Mouse (Mus musculus): Measurements from ENCODE around the gene Dcun1d2. TPM values are rescaled to one million over a fixed set of nuclear protein-coding genes. Genes with fewer than 3 reads are reported as not detected.
A peak's percentile ranks its signal among the peaks of the same experiment; 100 is the strongest.

The Dcun1d2 gene
- polyA plus RNA-seq, 1 experiment from 2014 or later, result 29.4 TPM

DNA sequence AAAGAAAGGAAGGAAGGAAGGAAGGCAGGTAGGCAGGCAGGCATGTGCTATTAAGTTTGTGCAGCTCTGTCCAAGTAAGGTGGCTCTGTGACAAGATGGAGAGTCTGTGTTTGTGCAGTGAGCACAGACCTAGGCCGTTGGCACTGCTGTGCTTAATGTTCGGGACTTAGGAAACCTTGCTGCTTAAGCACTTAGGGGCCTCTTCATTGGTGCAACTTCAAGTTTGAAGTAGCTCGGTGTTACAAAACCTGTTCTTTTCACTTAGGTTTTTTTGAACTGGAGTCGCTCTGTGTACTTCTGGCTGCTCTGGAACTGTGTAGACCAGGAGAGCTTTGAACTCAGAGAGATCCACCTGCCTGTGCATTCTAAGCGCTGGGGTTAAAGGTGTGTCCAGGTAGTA, 15.1 kb downstream of the Dcun1d2 start:
- Histone ChIP-seq H3K9ac (replicated peaks; ENCODE audit: low read length) (no peak overlapping the region), H3K4me2 (replicated peaks; ENCODE audit: low read depth, low read length) (no peak overlapping the region), H3K4me1 (ENCODE audit: insufficient read depth, low read length) (no peaks in the 10 kb centered on the region), H3K9me3 (ENCODE audit: low read length) (no peaks in the 10 kb centered on the region), H3K27ac (ENCODE audit: low read length) (no peak overlapping the region), H3K27me3 (ENCODE audit: insufficient read depth, low read length) (no peaks in the 10 kb centered on the region), H3K36me3 (ENCODE audit: insufficient read depth, low read length) (0 out of 2 replicates have a peak, but pooled peaks cover 31% of the 10 kb centered on the region), H3K4me3 (ENCODE audit: low read length) (no peak overlapping the region)
- no peak for ATAC-seq (ENCODE audit: low FRiP score, low TSS enrichment)
- WGBS, result 88% methylated on average over 5 of the region's 5 CpGs

DNA sequence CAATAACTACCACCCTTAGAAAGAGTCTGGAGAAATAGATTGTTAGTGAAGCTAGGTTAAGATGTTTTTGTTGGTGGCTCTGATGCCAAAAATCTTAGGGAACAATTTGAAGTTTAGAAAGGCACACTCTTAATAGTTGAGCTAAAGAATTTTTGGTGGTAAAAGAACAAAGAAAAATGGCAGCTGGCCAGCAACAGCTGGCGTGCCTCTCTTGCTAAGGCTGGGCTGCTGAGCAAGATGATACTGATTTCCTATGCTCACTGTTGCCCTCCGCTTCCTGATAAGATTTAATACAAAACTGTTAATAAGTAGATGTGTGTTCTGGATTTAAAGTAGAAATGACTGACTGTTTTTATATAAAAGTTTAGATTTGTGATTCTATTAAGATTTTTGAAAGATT, 20.4 kb downstream of the Dcun1d2 start:
- Histone ChIP-seq H3K4me3 (ENCODE audit: low read length) (no peak overlapping the region), H3K27me3 (ENCODE audit: insufficient read depth, low read length) (no peaks in the 10 kb centered on the region), H3K9ac (replicated peaks; ENCODE audit: low read length) (no peak overlapping the region), H3K27ac (ENCODE audit: low read length) (no peak overlapping the region), H3K9me3 (ENCODE audit: low read length) (no peaks in the 10 kb centered on the region), H3K36me3 (ENCODE audit: insufficient read depth, low read length) (0 out of 2 replicates have a peak, but pooled peaks cover 19% of the 10 kb centered on the region), H3K4me1 (ENCODE audit: insufficient read depth, low read length) (no peaks in the 10 kb centered on the region), H3K4me2 (replicated peaks; ENCODE audit: low read depth, low read length) (no peak overlapping the region)
- ATAC-seq (ENCODE audit: low FRiP score, low TSS enrichment), result no peak
- 55% methylated on average over 2 of the region's 2 CpGs for WGBS

DNA sequence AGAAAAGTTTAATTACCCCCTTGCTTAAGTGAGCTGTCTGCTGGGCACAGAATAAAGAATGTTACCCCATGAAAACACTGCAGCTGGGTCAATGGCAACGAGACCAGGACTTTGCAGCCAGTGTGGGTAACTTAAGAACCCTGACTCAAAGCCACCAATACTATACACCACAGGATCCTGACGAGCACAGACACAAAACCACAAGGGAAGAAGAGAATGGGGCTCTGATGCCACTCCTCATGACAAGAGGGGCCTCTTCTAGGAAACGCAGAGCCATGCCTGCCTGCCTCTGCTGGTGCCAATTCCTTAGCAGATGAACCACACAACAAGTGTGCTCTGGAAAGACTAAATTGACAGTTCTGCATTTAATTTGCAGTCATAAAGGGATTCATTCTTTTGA, 24.6 kb downstream of the Dcun1d2 start:
- Histone ChIP-seq H3K27me3 (ENCODE audit: insufficient read depth, low read length) (no peaks in the 10 kb centered on the region), H3K4me2 (replicated peaks; ENCODE audit: low read depth, low read length) (no peak overlapping the region), H3K4me3 (ENCODE audit: low read length) (no peak overlapping the region), H3K4me1 (ENCODE audit: insufficient read depth, low read length) (no peaks in the 10 kb centered on the region), H3K27ac (ENCODE audit: low read length) (no peak overlapping the region), H3K9ac (replicated peaks; ENCODE audit: low read length) (no peak overlapping the region), H3K9me3 (ENCODE audit: low read length) (no peaks in the 10 kb centered on the region), H3K36me3 (ENCODE audit: insufficient read depth, low read length) (peaks cover 12% of the 10 kb centered on the region)
- 58% methylated on average over 3 of the region's 3 CpGs for WGBS
- no peak for ATAC-seq (ENCODE audit: low FRiP score, low TSS enrichment)

DNA sequence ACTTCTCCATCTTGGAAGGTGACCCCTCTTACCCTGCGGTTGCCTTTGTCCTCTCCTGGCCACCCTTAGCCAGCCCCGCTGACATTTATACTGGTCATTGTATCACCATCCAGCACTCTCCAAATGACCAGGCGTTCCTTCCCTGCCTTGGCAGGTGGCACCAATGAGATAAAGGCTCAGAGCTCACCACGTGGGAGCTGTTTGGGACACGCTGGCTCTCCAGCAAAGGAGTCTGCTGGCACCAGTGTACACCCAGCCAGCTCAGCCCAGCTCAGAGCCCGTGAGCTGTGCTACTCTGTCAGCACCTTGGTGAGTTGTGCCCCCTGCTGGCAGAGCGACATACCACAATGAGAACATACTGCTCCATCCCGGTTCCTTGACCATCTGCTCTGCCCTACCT, 33.9 kb downstream of the Dcun1d2 start, which contains the start of gene Adprhl1:
Adprhl1 (minus strand) TSS at position 144 of the 400 bp plus-strand sequence.
- Histone ChIP-seq H3K4me2 (replicated peaks; ENCODE audit: low read depth, low read length) (no peak within 1 kb of the TSS), H3K9me3 (ENCODE audit: low read length) (no peaks in the 10 kb centered on the region), H3K36me3 (ENCODE audit: insufficient read depth, low read length) (peaks cover 6% of the 10 kb centered on the region), H3K4me3 (ENCODE audit: low read length) (no peak within 1 kb of the TSS), H3K27me3 (ENCODE audit: insufficient read depth, low read length) (no peaks in the 10 kb centered on the region), H3K4me1 (ENCODE audit: insufficient read depth, low read length) (no peaks in the 10 kb centered on the region), H3K27ac (ENCODE audit: low read length) (no peak within 1 kb of the TSS), H3K9ac (replicated peaks; ENCODE audit: low read length) (no peak within 1 kb of the TSS)
- 35% methylated on average over 8 of the region's 8 CpGs for WGBS
- ATAC-seq (ENCODE audit: low FRiP score, low TSS enrichment), result peak; percentile 85

DNA sequence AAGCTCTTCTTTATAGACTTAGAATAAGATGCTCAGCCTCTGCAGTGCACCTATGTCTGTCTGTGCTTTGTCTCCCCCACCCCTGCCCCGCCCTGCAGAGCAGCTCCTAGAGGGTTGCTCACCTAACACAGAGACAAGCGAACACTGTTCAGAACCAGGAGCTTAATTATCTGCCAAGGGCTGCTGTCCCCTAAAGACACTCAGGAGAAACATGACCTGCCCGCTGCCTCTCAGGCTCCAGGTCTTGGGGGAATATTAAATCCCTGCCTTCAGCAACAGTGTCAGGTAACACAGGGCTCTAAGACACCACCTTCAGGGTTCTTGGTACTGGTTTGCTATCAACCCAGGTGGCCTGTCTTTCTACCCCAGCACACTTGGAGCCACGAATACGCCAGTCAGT, 34.5 kb downstream of the Dcun1d2 start:
- Histone ChIP-seq H3K27ac (ENCODE audit: low read length) (no peak overlapping the region), H3K9ac (replicated peaks; ENCODE audit: low read length) (no peak overlapping the region), H3K27me3 (ENCODE audit: insufficient read depth, low read length) (no peaks in the 10 kb centered on the region), H3K4me2 (replicated peaks; ENCODE audit: low read depth, low read length) (no peak overlapping the region), H3K9me3 (ENCODE audit: low read length) (no peaks in the 10 kb centered on the region), H3K4me1 (ENCODE audit: insufficient read depth, low read length) (no peaks in the 10 kb centered on the region), H3K36me3 (ENCODE audit: insufficient read depth, low read length) (peaks cover 6% of the 10 kb centered on the region), H3K4me3 (ENCODE audit: low read length) (no peak overlapping the region)
- ATAC-seq (ENCODE audit: low FRiP score, low TSS enrichment), result no peak
- WGBS, result 68% methylated on average over 5 of the region's 5 CpGs

DNA sequence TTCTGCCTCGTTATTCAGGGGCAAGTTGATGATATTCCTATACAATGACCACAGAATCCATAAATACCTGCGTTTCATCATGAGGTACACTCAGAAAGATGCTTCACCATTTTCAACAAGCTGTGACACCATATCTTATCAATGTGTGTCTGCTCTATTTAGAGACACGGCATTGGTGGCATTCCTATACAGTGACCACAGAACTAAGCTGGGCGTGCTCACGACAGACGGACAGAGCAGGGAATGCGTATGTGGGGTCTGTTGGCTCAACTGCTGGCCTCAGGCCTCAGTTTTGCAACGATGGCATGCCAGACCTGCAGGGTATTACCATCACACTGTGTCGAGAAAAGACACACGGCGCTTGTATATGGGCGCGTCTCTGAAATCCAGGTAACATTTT, 35.1 kb downstream of the Dcun1d2 start:
- H3K36me3 ChIP-seq (ENCODE audit: insufficient read depth, low read length), result peaks cover 6% of the 10 kb centered on the region
- 88% methylated on average over 13 of the region's 13 CpGs for WGBS
- H3K27ac ChIP-seq (ENCODE audit: low read length), result no peak overlapping the region
- no peaks in the 10 kb centered on the region for H3K27me3 ChIP-seq (ENCODE audit: insufficient read depth, low read length)
- ATAC-seq (ENCODE audit: low FRiP score, low TSS enrichment), result no peak
- H3K4me2 ChIP-seq (replicated peaks; ENCODE audit: low read depth, low read length), result no peak overlapping the region
- no peaks in the 10 kb centered on the region for H3K9me3 ChIP-seq (ENCODE audit: low read length)
- H3K9ac ChIP-seq (replicated peaks; ENCODE audit: low read length), result no peak overlapping the region
- H3K4me1 ChIP-seq (ENCODE audit: insufficient read depth, low read length), result no peaks in the 10 kb centered on the region
- no peak overlapping the region for H3K4me3 ChIP-seq (ENCODE audit: low read length)

DNA sequence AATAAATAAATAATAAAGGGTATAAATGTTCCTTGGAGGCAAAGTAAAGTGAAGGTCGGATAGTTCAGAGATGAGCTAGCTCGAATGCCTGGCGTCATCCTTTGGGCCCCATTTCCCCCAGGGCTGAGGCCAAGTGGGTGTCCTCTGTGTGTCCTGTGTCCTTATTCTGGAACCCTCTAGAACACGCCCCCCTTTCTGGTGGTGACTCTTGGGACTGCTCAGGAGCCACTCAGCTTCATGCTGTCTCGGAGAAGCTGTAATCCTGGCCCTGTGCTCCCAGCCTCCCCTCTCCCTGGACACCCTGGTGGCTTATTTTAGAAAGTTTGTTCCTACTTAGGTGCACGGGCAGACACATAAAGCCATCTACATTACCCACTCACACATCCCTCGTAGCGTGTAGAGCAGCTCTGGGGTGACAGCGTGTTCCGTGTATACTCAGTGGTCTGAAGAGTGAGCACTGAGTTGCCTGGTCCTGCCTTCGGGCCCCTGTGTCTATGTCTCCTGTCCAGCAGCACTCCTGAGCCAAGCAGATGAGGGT, 43.5 kb downstream of the Dcun1d2 start:
- WGBS, result 87% methylated on average over 11 of the region's 11 CpGs
- no peak overlapping the region for H3K4me2 ChIP-seq (replicated peaks; ENCODE audit: low read depth, low read length)
- no peak for ATAC-seq (ENCODE audit: low FRiP score, low TSS enrichment)
- H3K4me1 ChIP-seq (ENCODE audit: insufficient read depth, low read length), result no peaks in the 10 kb centered on the region
- no peaks in the 10 kb centered on the region for H3K36me3 ChIP-seq (ENCODE audit: insufficient read depth, low read length)
- no peaks in the 10 kb centered on the region for H3K27me3 ChIP-seq (ENCODE audit: insufficient read depth, low read length)
- no peak overlapping the region for H3K27ac ChIP-seq (ENCODE audit: low read length)
- no peak overlapping the region for H3K9ac ChIP-seq (replicated peaks; ENCODE audit: low read length)
- H3K4me3 ChIP-seq (ENCODE audit: low read length), result no peak overlapping the region
- no peaks in the 10 kb centered on the region for H3K9me3 ChIP-seq (ENCODE audit: low read length)

DNA sequence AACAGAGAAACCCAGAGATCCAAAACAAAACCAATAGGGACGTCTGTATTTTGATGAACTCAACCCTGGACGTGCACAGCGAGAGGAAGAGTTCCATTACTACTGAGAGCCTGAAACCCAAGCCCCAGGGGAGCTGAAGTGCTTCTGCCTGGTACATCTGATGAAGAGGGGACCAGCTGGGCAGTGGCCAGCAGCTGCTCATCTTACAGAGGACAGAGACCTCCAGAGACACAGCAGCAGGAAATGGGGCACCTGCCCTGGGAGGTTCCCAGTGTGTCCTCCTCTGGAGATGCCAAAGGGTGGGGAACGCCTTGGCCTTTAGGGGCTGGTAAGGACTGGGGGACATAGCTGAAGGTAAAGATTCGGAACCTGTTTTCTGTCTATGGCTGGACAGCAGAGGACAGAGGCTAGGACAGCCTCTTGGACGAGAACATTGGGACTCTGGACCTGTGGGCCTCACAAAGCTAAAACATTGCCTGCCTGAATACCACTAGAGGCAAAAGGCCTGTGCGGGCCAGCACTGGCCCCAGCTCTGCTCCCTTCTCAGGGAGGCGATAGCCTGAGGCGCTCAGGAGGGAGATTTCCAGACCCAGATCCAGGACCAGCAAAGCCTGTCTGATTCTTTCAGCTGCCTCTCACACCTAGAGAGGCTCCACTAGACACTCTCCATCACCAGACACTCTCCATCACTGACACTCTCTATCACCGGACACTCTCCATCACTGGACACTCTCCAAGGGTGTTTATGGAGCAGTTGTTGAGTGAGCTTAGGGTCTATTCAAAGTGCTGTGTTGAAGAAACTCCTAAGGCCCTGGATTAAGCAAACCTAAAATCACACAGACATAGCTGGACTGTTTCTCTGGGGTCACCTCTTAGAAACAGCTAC, 44.7 kb downstream of the Dcun1d2 start:
- Histone ChIP-seq H3K27me3 (ENCODE audit: insufficient read depth, low read length) (no peaks in the 10 kb centered on the region), H3K4me2 (replicated peaks; ENCODE audit: low read depth, low read length) (no peak overlapping the region), H3K27ac (ENCODE audit: low read length) (no peak overlapping the region), H3K9me3 (ENCODE audit: low read length) (no peaks in the 10 kb centered on the region), H3K4me3 (ENCODE audit: low read length) (no peak overlapping the region), H3K9ac (replicated peaks; ENCODE audit: low read length) (no peak overlapping the region), H3K36me3 (ENCODE audit: insufficient read depth, low read length) (no peaks in the 10 kb centered on the region), H3K4me1 (ENCODE audit: insufficient read depth, low read length) (no peaks in the 10 kb centered on the region)
- 70% methylated on average over 10 of the region's 10 CpGs for WGBS
- no peak; the same call in 1 of the 2 replicates for ATAC-seq (ENCODE audit: low FRiP score, low TSS enrichment)

DNA sequence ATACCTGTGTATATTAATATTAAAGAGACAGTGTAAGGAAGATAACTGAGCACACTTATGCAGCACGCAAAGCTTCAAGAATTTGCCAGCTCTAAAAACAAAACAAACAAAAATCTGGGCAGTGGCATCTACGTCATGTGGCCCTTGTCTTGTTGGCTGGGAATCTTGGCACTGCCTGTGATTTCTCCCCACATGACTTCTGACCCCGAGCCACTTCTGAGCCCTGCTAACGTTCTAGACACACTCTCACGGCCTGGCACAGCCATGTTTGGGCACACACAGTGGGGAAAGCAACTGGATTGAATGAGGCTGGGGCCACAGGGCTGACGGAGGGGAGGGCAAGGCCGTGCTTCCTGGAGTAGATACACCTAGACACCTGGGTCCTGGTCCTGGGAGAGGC, 47.2 kb downstream of the Dcun1d2 start:
- no peak overlapping the region for H3K4me3 ChIP-seq (ENCODE audit: low read length)
- H3K4me1 ChIP-seq (ENCODE audit: insufficient read depth, low read length), result no peaks in the 10 kb centered on the region
- no peak for ATAC-seq (ENCODE audit: low FRiP score, low TSS enrichment)
- no peaks in the 10 kb centered on the region for H3K9me3 ChIP-seq (ENCODE audit: low read length)
- H3K36me3 ChIP-seq (ENCODE audit: insufficient read depth, low read length), result no peaks in the 10 kb centered on the region
- H3K4me2 ChIP-seq (replicated peaks; ENCODE audit: low read depth, low read length), result no peak overlapping the region
- no peak overlapping the region for H3K9ac ChIP-seq (replicated peaks; ENCODE audit: low read length)
- H3K27ac ChIP-seq (ENCODE audit: low read length), result no peak overlapping the region
- WGBS, result 79% methylated on average over 7 of the region's 7 CpGs
- H3K27me3 ChIP-seq (ENCODE audit: insufficient read depth, low read length), result no peaks in the 10 kb centered on the region

DNA sequence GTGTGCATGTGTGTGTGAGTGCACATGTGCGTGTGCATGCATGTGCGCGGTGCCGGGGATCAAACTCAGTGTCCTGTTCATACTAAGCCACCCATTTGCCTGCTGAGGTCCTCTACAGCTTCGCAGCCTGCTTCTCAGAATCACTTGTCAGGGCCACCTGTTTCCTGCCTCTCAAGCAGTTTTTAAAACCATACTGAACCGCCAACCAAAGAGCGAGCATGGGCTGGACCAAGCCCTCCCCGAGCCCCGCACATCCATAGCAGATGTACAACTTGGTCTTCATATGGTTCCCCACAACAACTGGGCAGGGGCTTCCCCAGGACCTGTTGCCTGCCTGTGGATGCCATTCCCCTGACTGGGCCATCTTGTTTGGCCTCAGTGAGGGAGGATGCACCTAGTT, 47.9 kb downstream of the Dcun1d2 start:
- Histone ChIP-seq H3K9me3 (ENCODE audit: low read length) (no peaks in the 10 kb centered on the region), H3K4me1 (ENCODE audit: insufficient read depth, low read length) (no peaks in the 10 kb centered on the region), H3K9ac (replicated peaks; ENCODE audit: low read length) (no peak overlapping the region), H3K4me3 (ENCODE audit: low read length) (no peak overlapping the region), H3K36me3 (ENCODE audit: insufficient read depth, low read length) (no peaks in the 10 kb centered on the region), H3K27me3 (ENCODE audit: insufficient read depth, low read length) (no peaks in the 10 kb centered on the region), H3K4me2 (replicated peaks; ENCODE audit: low read depth, low read length) (no peak overlapping the region), H3K27ac (ENCODE audit: low read length) (no peak overlapping the region)
- WGBS, result 90% methylated on average over 9 of the region's 9 CpGs
- no peak for ATAC-seq (ENCODE audit: low FRiP score, low TSS enrichment)
